Mouse (Mus musculus): Measurements from ENCODE around the gene Rcan1.
A peak's percentile ranks its signal among the peaks of the same experiment; 100 is the strongest.
"Not testable (repeated sequence)": the region's sequence is repeated elsewhere in the genome, so short reads cannot be mapped to it uniquely, and the experiment has no call there.

Gene Rcan1

GRCm38 (mm10) chr16:92470706-92471105 is at the start of gene Rcan1:
Gene Rcan1, minus strand, starts transcription at chr16:92470867.
- no peak for DNase-seq (ENCODE audit: low spot score in 2 of 2)

GRCm38 (mm10) chr16:92519820-92520492 is 49.3 kb upstream of the Rcan1 start:
- DNase-seq (ENCODE audit: low spot score in 2 of 2) = peak; percentile 15 to 26

- DNase-seq (ENCODE audit: low spot score in 2 of 2) = no peak
Measured at GRCm38 (mm10) chr16:92518718-92519117, 48.1 kb upstream of the Rcan1 start.

GRCm38 (mm10) chr16:92516139-92516538 is 45.5 kb upstream of the Rcan1 start:
- DNase-seq (ENCODE audit: low spot score in 2 of 2) = no peak

GRCm38 (mm10) chr16:92514896-92515295 is 44.2 kb upstream of the Rcan1 start:
- DNase-seq (ENCODE audit: low spot score in 2 of 2) = not testable (repeated sequence)

- DNase-seq (ENCODE audit: low spot score in 2 of 2) = no peak
Measured at GRCm38 (mm10) chr16:92511773-92512391, 41.2 kb upstream of the Rcan1 start.

- peak in 1 of 2 experiments; percentile 24 for DNase-seq (ENCODE audit: low spot score in 2 of 2)
Measured at GRCm38 (mm10) chr16:92510835-92511772, 40.4 kb upstream of the Rcan1 start.

- DNase-seq (ENCODE audit: low spot score in 2 of 2) = no peak
Measured at GRCm38 (mm10) chr16:92507573-92507972, 36.9 kb upstream of the Rcan1 start.

- DNase-seq (ENCODE audit: low spot score in 2 of 2) = no peak
Measured at GRCm38 (mm10) chr16:92503105-92503504, 32.4 kb upstream of the Rcan1 start.

- no peak for DNase-seq (ENCODE audit: low spot score in 2 of 2)
Measured at GRCm38 (mm10) chr16:92500534-92500933, 29.9 kb upstream of the Rcan1 start.

- DNase-seq (ENCODE audit: low spot score in 2 of 2) = no peak
Measured at GRCm38 (mm10) chr16:92499324-92499723, 28.7 kb upstream of the Rcan1 start.

- no peak for DNase-seq (ENCODE audit: low spot score in 2 of 2)
Measured at GRCm38 (mm10) chr16:92498589-92498981, 27.9 kb upstream of the Rcan1 start.

GRCm38 (mm10) chr16:92497851-92498588 is 27.4 kb upstream of the Rcan1 start:
- no peak for DNase-seq (ENCODE audit: low spot score in 2 of 2)

- no peak for DNase-seq (ENCODE audit: low spot score in 2 of 2)
Measured at GRCm38 (mm10) chr16:92489356-92489755, 18.7 kb upstream of the Rcan1 start.

- DNase-seq (ENCODE audit: low spot score in 2 of 2) = no peak
Measured at GRCm38 (mm10) chr16:92488456-92488855, 17.8 kb upstream of the Rcan1 start.

- no peak for DNase-seq (ENCODE audit: low spot score in 2 of 2)
Measured at GRCm38 (mm10) chr16:92487489-92487888, 16.8 kb upstream of the Rcan1 start.

GRCm38 (mm10) chr16:92487086-92487485 is 16.4 kb upstream of the Rcan1 start:
- DNase-seq (ENCODE audit: low spot score in 2 of 2) = no peak

GRCm38 (mm10) chr16:92485436-92485835 is 14.8 kb upstream of the Rcan1 start, which contains the start of gene Clic6:
Gene Clic6, plus strand, starts transcription at chr16:92485736.
- DNase-seq (ENCODE audit: low spot score in 2 of 2) = no peak

GRCm38 (mm10) chr16:92478561-92479150 is 8.0 kb upstream of the Rcan1 start:
- peak; percentile 52 to 75 for DNase-seq (ENCODE audit: low spot score in 2 of 2)

GRCm38 (mm10) chr16:92475093-92475860 is 4.6 kb upstream of the Rcan1 start:
- DNase-seq (ENCODE audit: low spot score in 2 of 2) = peak in 1 of 2 experiments; percentile 46

Data from urinary bladder, postnatal 36 days (tissue).